Mouse (Mus musculus): ENCODE measurements around the gene Rapsn.

DNA sequence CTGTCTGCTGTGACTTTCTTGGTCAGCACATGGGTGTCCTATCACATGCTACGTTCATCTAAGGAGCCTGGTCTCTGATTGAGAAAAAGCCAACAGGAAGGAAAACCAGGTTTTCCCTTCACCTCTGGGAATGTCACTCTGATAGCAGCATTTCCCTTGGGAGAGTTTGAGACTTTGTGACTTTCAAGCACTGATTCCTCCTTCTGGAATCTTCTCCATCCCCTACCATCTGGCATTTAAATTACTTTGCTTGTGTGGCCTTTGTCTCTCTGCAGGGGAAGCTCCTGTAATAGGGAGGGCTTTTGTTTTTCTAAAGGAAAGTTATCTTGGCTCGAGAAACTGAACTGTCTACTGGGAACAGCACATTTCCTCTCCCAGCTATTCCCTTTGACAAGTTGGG lies 12.3 kb upstream of the Rapsn start:
- TF ChIP-seq GATA1 (IDR thresholded peaks at IDR 0.05; ENCODE audit: low read length) (no peak), TAL1 (IDR thresholded peaks at IDR 0.05; ENCODE audit: low read length) (no peak)

Data from erythroblast, embryonic 14.5 days (primary cell).